Mouse (Mus musculus): ENCODE data around the gene Mt4. TPM values are rescaled to one million over a fixed set of nuclear protein-coding genes. Genes with fewer than 3 reads are reported as not detected.
A peak's percentile ranks its signal among the peaks of the same experiment; 100 is the strongest.
"Not testable (repeated sequence)": the region's sequence is repeated elsewhere in the genome, so short reads cannot be mapped to it uniquely, and the experiment has no call there.

Mt4 gene
- polyA plus RNA-seq, 1 experiment from 2014 or later: not detected

DNA sequence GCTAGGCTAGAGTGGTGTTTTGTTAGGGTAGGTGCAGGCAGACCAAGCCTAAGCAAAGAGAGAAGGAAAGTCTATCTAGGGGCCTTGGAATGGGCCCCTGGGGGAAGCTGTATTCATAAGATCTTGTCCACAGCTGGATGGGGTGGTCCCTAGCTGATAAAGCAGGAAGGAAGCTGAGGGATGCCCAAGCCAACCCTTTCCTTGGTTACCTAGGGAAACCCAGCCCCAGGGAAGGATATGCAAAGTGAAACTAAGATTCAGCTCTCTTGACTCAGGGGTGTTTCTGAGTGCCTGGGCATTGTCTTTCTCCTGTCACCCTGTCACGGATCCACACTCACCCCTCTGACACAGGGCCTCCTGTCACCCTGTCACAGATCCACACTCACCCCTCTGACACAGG is 23.6 kb upstream of the Mt4 start:
- peaks cover 51% of the 10 kb centered on the region for H3K4me1 ChIP-seq
- peak overlapping the region; percentile 45; the same call in 1 of the 2 replicates for H3K9ac ChIP-seq
- no peak for ATAC-seq
- peak overlapping the region; percentile 67 for H3K27ac ChIP-seq
- 0 out of 2 replicates have a peak, but pooled peaks cover 5% of the 10 kb centered on the region for H3K27me3 ChIP-seq (replicated peaks)
- H3K9me3 ChIP-seq (replicated peaks): no peaks in the 10 kb centered on the region
- peak overlapping the region; percentile 47 for H3K4me2 ChIP-seq
- H3K4me3 ChIP-seq: no peak overlapping the region
- H3K36me3 ChIP-seq: no peaks in the 10 kb centered on the region
- 29% methylated on average over 1 of the region's 1 CpGs for WGBS (ENCODE audit: insufficient replicate concordance)

DNA sequence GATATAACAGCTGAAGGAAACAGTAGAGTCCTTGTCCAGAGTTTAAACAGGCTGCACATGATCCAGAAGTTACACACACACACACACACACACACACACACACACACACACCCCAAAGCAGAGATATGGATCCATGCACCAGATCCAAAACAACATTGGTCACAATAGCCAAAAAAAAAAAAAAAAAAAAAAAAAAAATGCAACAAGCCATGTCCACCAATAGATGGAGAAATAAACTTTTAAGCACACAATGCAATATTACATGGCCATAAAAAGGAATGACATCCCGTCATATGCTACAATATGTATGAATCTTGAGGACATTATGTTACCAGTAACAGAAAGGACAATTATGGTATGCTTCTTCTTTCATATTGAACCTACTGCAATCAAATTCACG is 23.0 kb upstream of the Mt4 start:
- peaks cover 51% of the 10 kb centered on the region for H3K4me1 ChIP-seq
- 0 out of 2 replicates have a peak, but pooled peaks cover 5% of the 10 kb centered on the region for H3K27me3 ChIP-seq (replicated peaks)
- ATAC-seq: no peak
- no peaks in the 10 kb centered on the region for H3K9me3 ChIP-seq (replicated peaks)
- H3K4me2 ChIP-seq: no peak overlapping the region
- WGBS (ENCODE audit: insufficient replicate concordance): 72% methylated on average over 2 of the region's 2 CpGs
- no peak overlapping the region for H3K9ac ChIP-seq
- H3K36me3 ChIP-seq: no peaks in the 10 kb centered on the region
- peak overlapping the region; percentile 67; the same call in 1 of the 2 replicates for H3K27ac ChIP-seq
- no peak overlapping the region for H3K4me3 ChIP-seq

GRCm38 (mm10) chr8:94118776-94119430 is 18.1 kb upstream of the Mt4 start:
- peaks cover 9% of the 10 kb centered on the region for H3K27me3 ChIP-seq (replicated peaks)
- ATAC-seq: peak; percentile 95
- H3K9ac ChIP-seq: no peak overlapping the region
- no peaks in the 10 kb centered on the region for H3K9me3 ChIP-seq (replicated peaks)
- peaks cover 20% of the 10 kb centered on the region for H3K4me1 ChIP-seq
- no peak overlapping the region for H3K4me3 ChIP-seq
- WGBS (ENCODE audit: insufficient replicate concordance): 17% methylated on average over 6 of the region's 6 CpGs
- H3K36me3 ChIP-seq: no peaks in the 10 kb centered on the region
- peak overlapping the region; percentile 6 for H3K4me2 ChIP-seq
- peak overlapping the region; percentile 53; the same call in 1 of the 2 replicates for H3K27ac ChIP-seq

DNA sequence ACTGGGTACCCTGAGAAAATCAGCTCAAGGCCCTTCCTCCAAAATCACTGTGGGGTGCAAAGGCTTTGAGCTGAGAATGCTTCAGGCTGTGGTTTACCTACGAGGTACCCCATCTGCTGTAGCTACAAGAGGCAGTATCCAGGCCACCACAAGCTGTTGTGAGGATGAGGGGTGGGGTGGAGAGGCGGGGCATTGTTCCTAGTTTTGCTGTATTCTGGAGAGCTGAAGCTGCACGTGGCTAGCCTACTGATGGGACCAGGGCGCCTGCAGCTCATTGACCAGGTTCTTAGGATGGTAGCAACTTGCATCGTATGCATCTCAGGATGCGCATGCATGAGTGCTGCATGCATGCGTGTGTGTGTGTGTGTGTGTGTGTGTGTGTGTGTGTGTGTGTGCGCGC is 15.4 kb upstream of the Mt4 start:
- no peak overlapping the region for H3K4me3 ChIP-seq
- no peaks in the 10 kb centered on the region for H3K36me3 ChIP-seq
- H3K27ac ChIP-seq: no peak overlapping the region
- ATAC-seq: no peak
- H3K4me2 ChIP-seq: no peak overlapping the region
- H3K9me3 ChIP-seq (replicated peaks): no peaks in the 10 kb centered on the region
- H3K4me1 ChIP-seq: peaks cover 20% of the 10 kb centered on the region
- peaks cover 19% of the 10 kb centered on the region for H3K27me3 ChIP-seq (replicated peaks)
- WGBS (ENCODE audit: insufficient replicate concordance): 69% methylated on average over 9 of the region's 9 CpGs
- H3K9ac ChIP-seq: no peak overlapping the region

DNA sequence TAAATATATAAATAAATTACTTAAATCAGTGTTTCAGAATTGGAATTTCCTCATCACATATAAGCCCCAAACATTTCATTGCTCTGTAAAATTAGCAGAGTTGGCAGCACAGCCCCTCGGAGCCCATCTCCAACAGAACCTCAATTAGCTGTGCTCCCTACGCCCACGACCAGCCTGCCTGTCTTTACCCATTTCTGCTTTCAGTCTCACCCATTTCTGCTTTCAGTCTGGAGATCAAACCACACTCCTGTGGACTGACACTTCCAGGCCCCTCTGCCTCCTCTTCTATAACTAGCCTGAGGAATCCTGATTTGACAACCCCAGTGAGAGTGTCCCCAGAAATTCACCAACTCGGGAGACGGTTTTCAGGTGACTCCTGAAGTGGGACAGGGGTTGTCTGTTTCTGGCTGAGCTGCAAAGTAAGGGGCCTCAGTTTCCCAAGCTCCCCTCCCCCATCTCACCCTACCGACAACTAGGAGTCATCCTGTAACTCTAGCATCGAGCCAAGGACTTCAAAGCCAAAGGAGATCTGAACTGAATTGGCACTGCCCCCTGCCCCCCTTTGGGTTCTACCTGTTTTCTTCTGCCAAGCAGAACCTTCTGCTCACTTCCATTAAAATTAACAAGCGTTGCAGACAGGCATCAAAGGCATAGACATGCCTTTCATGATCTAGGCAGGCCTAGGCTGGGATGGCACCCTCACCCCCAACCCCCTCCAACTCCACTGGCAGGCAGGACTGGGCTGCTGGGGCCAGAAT is 14.1 kb upstream of the Mt4 start:
- WGBS (ENCODE audit: insufficient replicate concordance): 41% methylated on average over 8 of the region's 8 CpGs
- no peak for ATAC-seq
- H3K9ac ChIP-seq: no peak overlapping the region

GRCm38 (mm10) chr8:94127711-94128110 is 9.3 kb upstream of the Mt4 start:
- H3K4me1 ChIP-seq: no peaks in the 10 kb centered on the region
- no peak for ATAC-seq
- H3K4me2 ChIP-seq: no peak overlapping the region
- 64% methylated on average over 6 of the region's 6 CpGs for WGBS (ENCODE audit: insufficient replicate concordance)
- H3K27me3 ChIP-seq (replicated peaks): peaks cover 45% of the 10 kb centered on the region
- H3K36me3 ChIP-seq: no peaks in the 10 kb centered on the region
- no peak overlapping the region for H3K9ac ChIP-seq
- H3K4me3 ChIP-seq: no peak overlapping the region
- H3K9me3 ChIP-seq (replicated peaks): no peaks in the 10 kb centered on the region
- H3K27ac ChIP-seq: no peak overlapping the region

More for the DNA sequence above, 14.1 kb upstream of the Mt4 start:
- Histone ChIP-seq H3K4me3 (no peak overlapping the region), H3K4me1 (peaks cover 20% of the 10 kb centered on the region), H3K9me3 (replicated peaks) (no peaks in the 10 kb centered on the region), H3K27me3 (replicated peaks) (peaks cover 28% of the 10 kb centered on the region), H3K36me3 (no peaks in the 10 kb centered on the region), H3K27ac (no peak overlapping the region), H3K4me2 (no peak overlapping the region)

DNA sequence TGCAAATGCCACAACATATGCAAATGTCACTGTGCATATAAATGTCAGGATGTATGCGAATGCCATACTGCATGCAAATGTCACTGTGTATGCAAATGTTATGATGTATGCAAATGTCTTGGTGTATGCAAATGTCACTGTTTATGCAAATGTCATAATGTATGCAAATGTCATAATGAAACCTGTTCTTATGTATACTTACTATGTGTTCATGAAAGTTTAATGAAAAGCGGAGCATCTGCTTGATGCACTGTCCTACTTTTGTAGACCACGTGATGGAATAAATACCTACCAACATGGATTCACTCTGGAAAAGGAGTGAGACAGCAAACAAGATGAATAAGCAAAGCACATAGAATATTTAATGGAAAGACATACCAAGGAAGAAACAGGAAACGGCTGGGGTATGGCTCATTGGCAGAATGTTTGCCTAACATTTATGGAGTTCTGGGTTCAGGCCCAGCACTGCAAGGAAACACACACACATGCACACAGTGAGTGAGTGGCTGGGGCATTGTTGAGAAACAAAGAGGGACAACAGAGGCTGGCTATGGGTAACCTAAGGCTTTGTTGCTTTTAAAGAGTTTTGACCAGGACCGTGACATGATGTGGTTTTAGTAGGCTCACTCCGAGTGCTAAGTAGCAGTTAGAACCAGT is 7.7 kb upstream of the Mt4 start:
- H3K4me3 ChIP-seq: no peak overlapping the region
- ATAC-seq: no peak
- no peak overlapping the region for H3K4me2 ChIP-seq
- 76% methylated on average over 6 of the region's 6 CpGs for WGBS (ENCODE audit: insufficient replicate concordance)
- H3K27ac ChIP-seq: no peak overlapping the region
- H3K27me3 ChIP-seq (replicated peaks): peaks cover 37% of the 10 kb centered on the region
- H3K9ac ChIP-seq: no peak overlapping the region
- no peaks in the 10 kb centered on the region for H3K9me3 ChIP-seq (replicated peaks)
- H3K36me3 ChIP-seq: no peaks in the 10 kb centered on the region
- H3K4me1 ChIP-seq: peaks cover 6% of the 10 kb centered on the region

GRCm38 (mm10) chr8:94130126-94130525 is 6.9 kb upstream of the Mt4 start:
- H3K4me1 ChIP-seq: peaks cover 13% of the 10 kb centered on the region
- H3K4me3 ChIP-seq: no peak overlapping the region
- ATAC-seq: no peak
- H3K9ac ChIP-seq: no peak overlapping the region
- H3K27ac ChIP-seq: no peak overlapping the region
- WGBS (ENCODE audit: insufficient replicate concordance): 88% methylated on average over 4 of the region's 4 CpGs
- H3K4me2 ChIP-seq: no peak overlapping the region
- H3K9me3 ChIP-seq (replicated peaks): no peaks in the 10 kb centered on the region
- no peaks in the 10 kb centered on the region for H3K36me3 ChIP-seq
- peaks cover 29% of the 10 kb centered on the region for H3K27me3 ChIP-seq (replicated peaks)

GRCm38 (mm10) chr8:94132096-94132495 is 4.9 kb upstream of the Mt4 start:
- H3K4me1 ChIP-seq: peaks cover 17% of the 10 kb centered on the region
- no peaks in the 10 kb centered on the region for H3K9me3 ChIP-seq (replicated peaks)
- H3K4me3 ChIP-seq: no peak overlapping the region
- no peaks in the 10 kb centered on the region for H3K36me3 ChIP-seq
- no peak for ATAC-seq
- H3K9ac ChIP-seq: no peak overlapping the region
- H3K4me2 ChIP-seq: no peak overlapping the region
- H3K27ac ChIP-seq: no peak overlapping the region
- peaks cover 26% of the 10 kb centered on the region for H3K27me3 ChIP-seq (replicated peaks)
- WGBS (ENCODE audit: insufficient replicate concordance): 52% methylated on average over 5 of the region's 5 CpGs

GRCm38 (mm10) chr8:94134601-94135000 is 2.4 kb upstream of the Mt4 start:
- not testable (repeated sequence) for H3K9me3 ChIP-seq (replicated peaks); H3K4me3 ChIP-seq; ATAC-seq; H3K27ac ChIP-seq; H3K9ac ChIP-seq; H3K36me3 ChIP-seq; H3K4me2 ChIP-seq
- WGBS (ENCODE audit: insufficient replicate concordance): 33% methylated on average over 3 of the region's 3 CpGs
- peaks cover 17% of the 10 kb centered on the region for H3K4me1 ChIP-seq
- H3K27me3 ChIP-seq (replicated peaks): peaks cover 28% of the 10 kb centered on the region

DNA sequence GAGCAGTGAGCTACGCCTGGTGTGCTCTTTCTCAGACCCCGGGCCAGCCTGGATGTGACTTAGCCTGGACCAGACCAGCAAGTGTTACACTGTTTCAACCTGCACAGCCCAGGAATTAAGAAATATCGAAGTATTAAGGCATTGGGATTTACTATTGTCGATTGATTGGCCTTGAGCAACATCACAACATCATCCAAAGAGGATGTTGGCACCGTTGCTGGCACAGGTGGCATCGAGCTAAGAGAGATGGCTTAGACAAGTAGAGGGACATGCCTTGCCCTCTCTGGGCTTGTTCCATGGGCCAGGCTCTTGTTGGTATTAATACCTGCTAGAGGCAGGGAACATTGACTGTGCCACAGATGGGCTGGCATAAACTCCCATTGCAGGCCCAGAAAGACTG is 1.4 kb upstream of the Mt4 start:
- WGBS (ENCODE audit: insufficient replicate concordance): 69% methylated on average over 6 of the region's 6 CpGs
- peaks cover 29% of the 10 kb centered on the region for H3K27me3 ChIP-seq (replicated peaks)
- no peak for ATAC-seq
- no peak overlapping the region for H3K4me3 ChIP-seq
- no peak overlapping the region for H3K4me2 ChIP-seq
- H3K27ac ChIP-seq: no peak overlapping the region
- H3K36me3 ChIP-seq: no peaks in the 10 kb centered on the region
- no peaks in the 10 kb centered on the region for H3K9me3 ChIP-seq (replicated peaks)
- peaks cover 17% of the 10 kb centered on the region for H3K4me1 ChIP-seq
- no peak overlapping the region for H3K9ac ChIP-seq

- peaks cover 17% of the 10 kb centered on the region for H3K4me1 ChIP-seq
- ATAC-seq: no peak
- H3K27me3 ChIP-seq (replicated peaks): peaks cover 26% of the 10 kb centered on the region
- WGBS (ENCODE audit: insufficient replicate concordance): 72% methylated on average over 7 of the region's 7 CpGs
- H3K4me2 ChIP-seq: no peak overlapping the region
- no peak overlapping the region for H3K9ac ChIP-seq
- no peaks in the 10 kb centered on the region for H3K36me3 ChIP-seq
- no peak overlapping the region for H3K27ac ChIP-seq
- H3K4me3 ChIP-seq: no peak overlapping the region
- H3K9me3 ChIP-seq (replicated peaks): no peaks in the 10 kb centered on the region
Observed at GRCm38 (mm10) chr8:94136192-94136591, 805 bp upstream of the Mt4 start.

All from liver, embryonic 12.5 days (tissue).